Mouse (Mus musculus) heart, adult 2 months (tissue): Measurements from ENCODE around the gene Ppard.
A peak's percentile ranks its signal among the peaks of the same experiment; 100 is the strongest.

Experiments
- CTCF ChIP-seq: fragments of 200-600 bp; IDR thresholded peaks from 2 replicates; pipeline ENCODE4 v1.8.1; 2022; ENCODE audit warnings: antibody characterized with exemption, mild to moderate bottlenecking, moderate library complexity
- EP300 ChIP-seq: fragments of 200-500 bp; IDR thresholded peaks from 2 replicates; pipeline ENCODE4 v1.6.1; 2011; ENCODE audit warnings: low read depth, low read length, control low read depth; ENCODE audit not compliant: insufficient read depth
- POLR2A ChIP-seq: fragments of 200-500 bp; IDR thresholded peaks from 2 replicates; pipeline ENCODE4 v1.6.1; 2011; ENCODE audit warnings: mild to moderate bottlenecking, low read depth, low read length, control low read depth; ENCODE audit not compliant: insufficient read depth

DNA sequence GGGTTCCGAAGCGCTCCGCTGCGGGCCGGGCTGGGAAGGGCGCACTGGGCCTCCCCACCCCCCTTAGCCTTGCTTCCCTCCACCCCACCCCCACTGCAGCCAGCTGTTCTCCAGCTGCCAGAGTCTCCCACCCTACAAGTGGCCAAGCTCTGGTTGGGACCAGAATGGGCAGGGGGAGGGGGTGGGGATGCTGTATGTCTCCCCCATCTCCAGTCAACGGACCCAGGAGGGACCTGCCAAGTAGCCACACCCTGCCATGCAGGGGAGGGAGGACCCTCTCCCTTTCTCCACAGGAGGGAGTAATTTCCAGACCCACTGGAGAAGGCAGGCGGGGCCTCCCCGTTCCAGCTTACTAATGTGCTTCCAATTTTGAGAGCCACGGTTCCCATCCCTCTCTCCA, 113.4 kb downstream of the Ppard start:
- TF ChIP-seq POLR2A, result no peak
- TF ChIP-seq CTCF, result peak; percentile 20
- TF ChIP-seq EP300, result no peak
